Mouse (Mus musculus) hindbrain, embryonic 15.5 days (tissue): ENCODE data around the gene Unc79. TPM values are rescaled to one million over a fixed set of nuclear protein-coding genes. Genes with fewer than 3 reads are reported as not detected.

Experiments
- ATAC-seq: fragments of 200-750 bp; cut with Nextera tagmentation; 2 replicates; pipeline ENCODE4 v1.8.0; 2017; ENCODE audit warnings: low read depth, moderate number of reproducible peaks, moderate TSS enrichment; ENCODE audit not compliant: low FRiP score
- H3K27ac ChIP-seq: fragments of 300-500 bp; sonication (generic); replicated peaks from 2 replicates; pipeline ENCODE4 v1.5.1; 2015; ENCODE audit warnings: mild to moderate bottlenecking, inconsistent platforms
- H3K27me3 ChIP-seq: fragments of 300-500 bp; sonication (generic); 2 replicates; pipeline ENCODE4 v1.6.1; 2015; ENCODE audit warnings: control low read depth, inconsistent platforms
- H3K36me3 ChIP-seq: fragments of 300-500 bp; sonication (generic); 2 replicates; pipeline ENCODE4 v1.6.1; 2015; ENCODE audit warnings: control low read depth, inconsistent platforms
- H3K4me1 ChIP-seq: fragments of 300-500 bp; sonication (generic); replicated peaks from 2 replicates; pipeline ENCODE4 v1.6.1; 2015; ENCODE audit warnings: control low read depth, inconsistent platforms
- H3K4me2 ChIP-seq: fragments of 300-500 bp; sonication (generic); 2 replicates; pipeline ENCODE4 v1.6.1; 2015; ENCODE audit warnings: moderate library complexity, mild to moderate bottlenecking, inconsistent platforms
- H3K4me3 ChIP-seq: fragments of 300-500 bp; sonication (generic); 2 replicates; pipeline ENCODE4 v1.5.1; 2015; ENCODE audit warnings: mild to moderate bottlenecking, inconsistent platforms
- H3K9ac ChIP-seq: fragments of 300-500 bp; sonication (generic); 2 replicates; pipeline ENCODE4 v1.6.1; 2015; ENCODE audit warnings: inconsistent platforms
- H3K9me3 ChIP-seq: fragments of 300-500 bp; sonication (generic); 2 replicates; pipeline ENCODE4 v1.6.1; 2016; ENCODE audit warnings: control low read depth, inconsistent platforms
- WGBS: fragments of 180-500 bp; shearing (Covaris S2); methylation state at CpG from one replicate; pipeline ENCODE4 v1.1.7; 2015; 5-methylcytosine and 5-hydroxymethylcytosine counted together
- polyA plus RNA-seq: library from polyadenylated mRNA; unstranded; fragments of >200 nt; fragmentation: Nextera tagmentation; extraction: Ambion mirVana; gene quantifications from 2 replicates; pipeline ENCODE4 v1.2.1, GENCODE M21; 2015

Gene Unc79
- polyA plus RNA-seq, 1 experiment from 2014 or later, result 7.5 TPM

DNA sequence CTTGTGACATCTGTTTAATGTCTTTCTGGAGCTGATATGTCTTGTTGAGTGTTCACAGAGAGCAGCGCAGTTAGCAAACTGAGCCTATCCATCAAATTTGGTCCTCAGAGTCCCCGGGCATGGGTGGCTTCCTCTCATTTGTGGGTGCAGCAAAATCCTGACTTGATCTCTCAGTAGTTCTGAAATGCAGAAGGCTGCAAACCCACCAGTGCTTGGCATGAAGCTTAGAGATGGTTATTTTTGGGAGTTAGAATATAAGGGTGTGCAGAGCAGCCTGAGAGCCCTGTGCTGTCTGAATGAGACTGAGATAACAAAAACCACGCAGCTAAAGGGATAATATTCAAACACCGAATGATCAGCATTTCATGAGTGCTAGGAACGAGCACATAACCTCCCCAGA lies 146.5 kb downstream of the Unc79 start:
- no peaks in the 10 kb centered on the region for H3K27me3 ChIP-seq
- ATAC-seq, result no peak
- no peak overlapping the region for H3K27ac ChIP-seq
- no peaks in the 10 kb centered on the region for H3K4me1 ChIP-seq
- peaks cover 27% of the 10 kb centered on the region for H3K36me3 ChIP-seq
- H3K4me3 ChIP-seq, result no peak overlapping the region
- 81% methylated on average over 5 of the region's 5 CpGs for WGBS
- no peaks in the 10 kb centered on the region for H3K9me3 ChIP-seq
- H3K9ac ChIP-seq, result no peak overlapping the region
- no peak overlapping the region for H3K4me2 ChIP-seq

DNA sequence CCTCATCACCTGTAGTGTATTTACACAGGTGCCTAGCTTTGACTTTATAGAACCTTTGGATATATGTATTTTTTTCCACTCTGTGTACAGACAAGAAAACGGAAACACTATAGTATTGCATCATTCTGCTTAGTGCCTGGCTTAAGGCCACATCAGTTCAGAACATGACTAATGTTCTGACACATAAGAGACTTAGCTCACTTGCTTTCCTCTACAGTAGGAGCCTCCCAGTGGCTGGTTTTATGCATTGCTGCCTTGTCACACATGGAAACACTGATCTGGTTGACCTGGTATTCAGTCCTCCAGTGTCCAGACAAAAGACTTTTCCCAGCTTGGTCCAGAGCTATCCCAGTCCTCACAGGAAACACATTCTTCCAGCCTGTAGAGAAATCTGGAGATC lies 150.5 kb downstream of the Unc79 start:
- H3K4me3 ChIP-seq, result no peak overlapping the region
- no peaks in the 10 kb centered on the region for H3K27me3 ChIP-seq
- no peaks in the 10 kb centered on the region for H3K4me1 ChIP-seq
- H3K36me3 ChIP-seq, result peaks cover 25% of the 10 kb centered on the region
- WGBS, result 91% methylated on average over 1 of the region's 1 CpGs
- H3K27ac ChIP-seq, result no peak overlapping the region
- H3K4me2 ChIP-seq, result no peak overlapping the region
- ATAC-seq, result no peak
- no peak overlapping the region for H3K9ac ChIP-seq
- no peaks in the 10 kb centered on the region for H3K9me3 ChIP-seq

DNA sequence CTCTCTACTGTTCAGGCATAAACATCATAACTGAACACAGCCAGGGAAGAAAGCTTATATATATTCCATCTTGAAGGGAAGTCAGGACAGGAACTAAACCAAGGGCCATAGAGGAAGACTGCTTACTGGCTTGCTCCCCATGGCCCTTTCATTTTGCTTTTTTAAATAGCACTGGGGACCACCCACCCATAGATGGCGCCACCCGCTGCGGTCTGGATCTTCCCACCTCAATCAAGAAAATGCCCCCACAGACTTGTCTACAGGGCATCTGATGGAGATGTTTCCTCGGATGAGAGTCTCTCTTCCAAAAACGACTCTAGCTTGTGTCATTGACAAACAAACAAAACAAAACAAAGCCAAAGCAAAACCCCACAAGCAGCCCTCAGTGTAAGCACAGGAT lies 151.4 kb downstream of the Unc79 start:
- peaks cover 21% of the 10 kb centered on the region for H3K36me3 ChIP-seq
- no peak overlapping the region for H3K9ac ChIP-seq
- no peaks in the 10 kb centered on the region for H3K4me1 ChIP-seq
- WGBS, result 74% methylated on average over 5 of the region's 5 CpGs
- H3K27me3 ChIP-seq, result no peaks in the 10 kb centered on the region
- no peak overlapping the region for H3K27ac ChIP-seq
- no peak for ATAC-seq
- H3K9me3 ChIP-seq, result no peaks in the 10 kb centered on the region
- H3K4me2 ChIP-seq, result no peak overlapping the region
- no peak overlapping the region for H3K4me3 ChIP-seq

DNA sequence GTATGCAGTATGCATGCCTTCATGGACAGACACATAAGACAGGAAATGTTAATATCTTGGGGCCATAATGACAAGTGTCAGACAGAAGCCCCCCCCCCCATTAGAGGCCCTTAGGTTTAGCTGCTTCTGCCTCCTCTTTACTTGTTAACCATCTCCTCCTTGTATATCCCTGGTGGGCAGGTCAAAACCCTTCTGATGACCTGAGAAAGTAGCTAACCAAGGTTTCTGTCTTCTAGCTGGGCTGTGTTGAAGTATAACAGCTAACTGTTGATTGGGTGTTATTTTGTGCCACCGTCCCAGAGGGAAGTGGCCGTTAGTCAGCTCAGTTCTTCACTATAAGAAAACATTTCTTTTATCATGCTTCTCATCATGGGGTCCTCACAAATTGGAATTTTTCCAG lies 154.4 kb downstream of the Unc79 start:
- 69% methylated on average over 2 of the region's 2 CpGs for WGBS
- Histone ChIP-seq H3K27ac (no peak overlapping the region), H3K4me1 (no peaks in the 10 kb centered on the region), H3K4me2 (no peak overlapping the region), H3K4me3 (no peak overlapping the region), H3K9ac (no peak overlapping the region), H3K36me3 (peaks cover 32% of the 10 kb centered on the region), H3K9me3 (no peaks in the 10 kb centered on the region), H3K27me3 (no peaks in the 10 kb centered on the region)
- ATAC-seq, result no peak

DNA sequence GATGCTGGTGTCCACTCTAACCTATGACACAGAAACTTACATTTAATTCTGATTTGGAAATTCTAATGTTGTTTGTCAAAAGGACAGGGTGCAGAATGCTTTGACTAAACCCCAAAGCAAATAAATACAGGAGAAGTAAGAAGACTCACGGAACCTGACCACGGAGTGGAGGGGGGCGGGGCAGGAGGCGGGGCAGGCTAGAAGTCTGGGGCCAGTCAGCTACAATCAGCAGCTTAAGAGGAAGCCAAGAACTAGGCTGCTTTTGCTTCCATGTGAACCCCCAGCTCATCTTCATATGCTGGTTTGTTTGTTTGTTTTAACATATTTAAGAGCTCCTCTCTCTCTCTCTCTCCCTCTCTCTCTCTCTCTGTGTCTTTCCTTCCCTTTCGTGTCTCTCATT lies 154.9 kb downstream of the Unc79 start:
- H3K27ac ChIP-seq, result no peak overlapping the region
- H3K4me3 ChIP-seq, result no peak overlapping the region
- ATAC-seq, result no peak
- no peak overlapping the region for H3K9ac ChIP-seq
- H3K4me2 ChIP-seq, result no peak overlapping the region
- WGBS, result 29% methylated on average over 5 of the region's 5 CpGs
- peaks cover 38% of the 10 kb centered on the region for H3K36me3 ChIP-seq
- H3K4me1 ChIP-seq, result no peaks in the 10 kb centered on the region
- H3K27me3 ChIP-seq, result no peaks in the 10 kb centered on the region
- H3K9me3 ChIP-seq, result no peaks in the 10 kb centered on the region

DNA sequence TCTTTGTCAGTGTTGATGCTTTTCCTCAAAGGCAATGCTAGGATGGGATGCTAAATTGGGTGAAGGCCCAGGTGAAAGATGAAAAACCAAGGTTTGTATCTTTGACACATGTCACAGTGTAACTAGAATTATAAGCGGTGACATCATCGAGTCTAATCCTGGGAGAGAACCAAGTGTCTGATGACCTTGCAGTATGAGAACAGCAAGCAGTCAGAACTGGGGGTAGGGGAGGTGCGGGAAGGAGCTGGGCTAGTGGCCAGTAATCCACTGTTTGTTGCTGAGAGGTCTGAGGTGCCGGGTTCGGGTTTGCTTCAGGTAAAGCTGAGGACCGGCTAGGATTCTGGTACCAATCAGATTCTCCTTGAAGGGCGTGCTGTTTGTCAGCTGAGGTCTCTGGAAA lies 160.6 kb downstream of the Unc79 start:
- Histone ChIP-seq H3K9me3 (no peaks in the 10 kb centered on the region), H3K4me3 (no peak overlapping the region), H3K36me3 (peaks cover 74% of the 10 kb centered on the region), H3K4me2 (no peak overlapping the region), H3K4me1 (no peaks in the 10 kb centered on the region), H3K27ac (no peak overlapping the region), H3K27me3 (no peaks in the 10 kb centered on the region), H3K9ac (no peak overlapping the region)
- 94% methylated on average over 7 of the region's 7 CpGs for WGBS
- no peak for ATAC-seq

DNA sequence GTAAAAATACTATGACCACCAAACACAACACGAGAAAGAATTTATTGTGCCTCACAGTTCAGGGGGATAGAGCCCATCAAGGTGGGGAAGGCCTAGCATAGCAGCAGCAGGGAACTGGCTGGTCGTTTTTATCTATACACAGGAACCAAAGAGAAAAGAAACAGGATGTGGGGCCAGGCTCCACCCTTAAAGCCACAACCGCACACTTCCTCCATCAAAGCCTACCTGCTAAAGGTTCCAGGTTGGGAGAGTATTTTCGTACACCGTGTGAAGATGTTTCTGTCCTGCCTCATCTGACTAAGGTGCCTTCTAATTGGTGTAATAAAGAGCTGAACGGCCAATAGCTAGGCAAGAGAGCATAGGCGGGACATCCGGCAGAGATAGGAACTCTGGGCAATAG lies 168.0 kb downstream of the Unc79 start:
- Histone ChIP-seq H3K36me3 (peaks cover 32% of the 10 kb centered on the region), H3K27me3 (no peaks in the 10 kb centered on the region)
- no peak for ATAC-seq

DNA sequence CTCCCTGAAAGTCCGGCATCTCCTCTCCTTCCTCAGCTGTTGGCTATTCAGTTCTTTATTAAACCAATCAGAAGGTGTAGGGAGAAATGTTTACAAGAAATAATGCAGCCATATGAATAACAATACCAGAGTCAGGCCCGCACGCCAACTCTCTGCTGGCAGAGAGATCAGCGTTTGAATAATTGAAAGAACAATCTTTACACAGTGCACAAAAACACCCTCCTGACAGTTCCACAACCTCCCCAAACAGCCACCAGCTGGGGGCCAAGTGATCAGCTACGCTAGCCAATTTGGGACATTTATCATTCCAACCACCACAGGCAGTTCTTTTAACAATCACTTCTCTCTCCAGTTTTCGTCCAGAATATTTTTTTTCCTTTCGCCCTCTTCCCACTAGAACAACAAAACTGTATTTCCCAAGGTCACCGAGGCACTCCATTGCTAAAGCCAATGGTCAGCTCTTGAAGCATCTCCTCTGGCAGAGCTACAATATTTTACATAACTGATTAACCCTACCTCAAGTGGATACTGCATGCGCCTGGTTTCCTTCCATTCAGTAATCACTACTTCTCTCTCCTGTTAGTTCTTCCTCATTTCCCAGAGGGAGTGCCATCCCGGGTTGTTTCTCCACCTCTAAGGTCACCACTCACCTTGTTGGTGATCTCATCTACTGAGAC lies 169.0 kb downstream of the Unc79 start:
- Histone ChIP-seq H3K27me3 (no peaks in the 10 kb centered on the region), H3K27ac (no peak overlapping the region), H3K4me1 (no peaks in the 10 kb centered on the region), H3K4me3 (no peak overlapping the region), H3K36me3 (peaks cover 26% of the 10 kb centered on the region), H3K9ac (no peak overlapping the region), H3K9me3 (no peaks in the 10 kb centered on the region), H3K4me2 (no peak overlapping the region)
- ATAC-seq, result peak; percentile 27; the same call in 1 of the 2 replicates
- 47% methylated on average over 10 of the region's 10 CpGs for WGBS

More for the DNA sequence above, 168.0 kb downstream of the Unc79 start:
- WGBS, result 92% methylated on average over 8 of the region's 8 CpGs
- H3K4me2 ChIP-seq, result no peak overlapping the region
- H3K4me3 ChIP-seq, result no peak overlapping the region
- H3K27ac ChIP-seq, result no peak overlapping the region
- H3K9me3 ChIP-seq, result no peaks in the 10 kb centered on the region
- H3K9ac ChIP-seq, result no peak overlapping the region
- no peaks in the 10 kb centered on the region for H3K4me1 ChIP-seq

DNA sequence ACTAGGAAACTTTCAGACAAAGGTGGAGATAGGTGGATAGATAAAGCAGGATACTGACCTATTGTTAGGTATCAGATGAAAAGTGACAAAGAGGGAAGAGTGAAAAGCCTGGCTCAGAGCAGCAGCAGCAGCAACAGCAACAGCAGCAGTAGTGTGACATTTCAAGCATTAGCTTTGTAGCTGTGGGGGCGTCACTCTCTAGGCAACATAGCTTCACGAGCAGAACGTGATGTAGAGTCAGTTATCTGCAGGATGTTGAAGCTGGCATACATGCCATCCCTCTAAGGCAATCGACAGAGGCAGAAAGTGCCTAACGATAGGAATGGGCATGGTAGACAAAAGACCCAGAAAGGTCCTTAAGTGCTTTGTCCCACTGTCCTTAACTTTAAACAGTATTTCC lies 173.3 kb downstream of the Unc79 start:
- ATAC-seq, result no peak
- no peak overlapping the region for H3K4me2 ChIP-seq
- no peaks in the 10 kb centered on the region for H3K4me1 ChIP-seq
- H3K36me3 ChIP-seq, result peaks cover 23% of the 10 kb centered on the region; the same call in 1 of the 2 replicates
- no peak overlapping the region for H3K9ac ChIP-seq
- no peak overlapping the region for H3K4me3 ChIP-seq
- no peaks in the 10 kb centered on the region for H3K9me3 ChIP-seq
- 86% methylated on average over 5 of the region's 5 CpGs for WGBS
- no peak overlapping the region for H3K27ac ChIP-seq
- H3K27me3 ChIP-seq, result no peaks in the 10 kb centered on the region

DNA sequence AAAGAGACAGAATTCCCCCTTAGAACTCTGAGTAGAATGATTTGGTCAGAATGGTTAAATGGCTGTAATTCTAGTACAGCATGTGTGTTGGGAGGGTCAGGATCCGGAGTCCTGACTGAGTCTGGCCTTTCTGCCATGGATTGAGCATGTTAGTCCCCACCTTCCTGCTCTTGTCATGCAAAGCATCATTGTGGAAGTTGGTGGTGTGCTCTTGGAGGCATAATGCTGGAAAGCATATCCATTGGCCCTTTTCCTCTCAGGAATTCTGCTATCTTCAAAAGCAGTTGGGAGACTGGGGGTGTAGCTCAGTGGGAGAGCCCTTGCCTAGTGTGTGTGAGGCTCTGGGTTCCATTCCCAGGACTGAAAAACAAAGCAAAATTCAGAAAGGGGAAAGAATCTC lies 175.2 kb downstream of the Unc79 start:
- Histone ChIP-seq H3K4me2 (no peak overlapping the region), H3K27me3 (no peaks in the 10 kb centered on the region), H3K4me3 (no peak overlapping the region), H3K9ac (no peak overlapping the region), H3K27ac (no peak overlapping the region), H3K9me3 (no peaks in the 10 kb centered on the region), H3K4me1 (no peaks in the 10 kb centered on the region), H3K36me3 (peaks cover 23% of the 10 kb centered on the region)
- no peak for ATAC-seq
- 48% methylated on average over 1 of the region's 1 CpGs for WGBS

DNA sequence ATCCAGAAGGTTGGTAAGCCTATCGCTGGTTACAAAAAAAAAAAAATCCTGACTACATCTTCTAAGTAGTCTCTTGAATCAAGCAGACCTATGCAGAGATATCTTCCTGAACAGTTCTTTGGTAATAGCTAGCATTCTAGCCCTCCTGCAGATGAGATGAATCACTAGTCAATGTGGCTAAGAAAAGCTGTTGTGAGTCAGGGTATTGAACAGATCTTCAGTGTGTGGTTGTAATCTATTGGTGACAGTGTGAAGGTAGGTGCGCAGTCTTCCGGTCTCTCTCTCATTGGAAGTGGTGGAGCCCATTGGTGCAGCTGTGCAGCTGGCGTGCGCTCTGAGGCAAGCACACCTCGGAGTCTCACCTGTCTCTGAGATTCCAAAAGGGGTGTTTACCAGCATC lies 180.3 kb downstream of the Unc79 start:
- peaks cover 28% of the 10 kb centered on the region for H3K36me3 ChIP-seq
- ATAC-seq, result no peak
- 97% methylated on average over 6 of the region's 6 CpGs for WGBS

DNA sequence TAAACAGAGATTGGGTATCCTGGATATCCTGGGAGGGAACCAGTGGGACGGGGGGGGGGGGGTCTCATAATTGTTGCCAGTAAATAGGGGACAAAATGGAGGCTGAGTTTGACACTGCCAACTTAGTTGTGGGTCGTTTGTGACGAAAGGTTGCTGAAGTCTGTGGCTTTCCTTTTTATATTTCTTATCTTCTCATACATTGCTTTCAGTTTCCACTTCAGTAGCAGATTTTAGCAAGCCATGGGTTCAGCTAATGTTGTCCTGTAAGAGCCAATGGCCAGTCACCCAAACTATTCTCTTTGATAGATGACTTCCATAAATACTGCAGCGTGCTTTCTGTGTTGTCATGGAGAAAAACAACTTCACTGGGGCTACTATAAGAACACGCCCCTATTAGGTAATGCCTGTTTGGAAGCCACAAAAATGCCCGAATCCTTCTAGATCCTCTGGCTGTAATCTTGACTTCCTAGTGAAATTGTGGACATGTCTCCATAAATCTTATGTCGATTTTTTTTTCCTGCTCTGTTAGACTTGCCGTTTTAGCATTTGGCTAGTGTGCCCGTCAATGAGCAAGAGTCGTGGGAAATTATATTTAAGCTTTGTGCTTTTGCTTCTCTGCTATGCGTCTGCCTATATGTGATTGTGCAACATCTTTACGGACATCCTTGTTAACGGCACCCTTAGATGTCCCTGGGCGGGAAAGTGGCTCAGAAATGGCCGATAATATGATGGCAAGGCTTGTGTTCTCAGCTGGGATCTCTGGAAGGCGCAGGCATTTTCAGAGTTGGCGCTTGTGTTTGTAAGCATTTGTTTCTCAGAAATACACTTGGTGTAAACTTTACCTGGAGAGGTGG lies 181.0 kb downstream of the Unc79 start:
- WGBS, result 84% methylated on average over 17 of the region's 17 CpGs
- no peak overlapping the region for H3K27ac ChIP-seq
- no peaks in the 10 kb centered on the region for H3K4me1 ChIP-seq
- H3K27me3 ChIP-seq, result no peaks in the 10 kb centered on the region
- peaks cover 32% of the 10 kb centered on the region for H3K36me3 ChIP-seq
- H3K9me3 ChIP-seq, result no peaks in the 10 kb centered on the region
- no peak overlapping the region for H3K4me3 ChIP-seq
- no peak for ATAC-seq
- H3K9ac ChIP-seq, result no peak overlapping the region
- no peak overlapping the region for H3K4me2 ChIP-seq

More for the DNA sequence above, 180.3 kb downstream of the Unc79 start:
- H3K4me1 ChIP-seq, result no peaks in the 10 kb centered on the region
- no peaks in the 10 kb centered on the region for H3K27me3 ChIP-seq
- no peak overlapping the region for H3K4me2 ChIP-seq
- H3K9me3 ChIP-seq, result no peaks in the 10 kb centered on the region
- no peak overlapping the region for H3K27ac ChIP-seq
- H3K9ac ChIP-seq, result no peak overlapping the region
- H3K4me3 ChIP-seq, result no peak overlapping the region
